8 mouse cellular contexts compared by ENCODE assay signal in genomic region chr3:54360897-54361296, GRCm38 (mm10). TPM values are rescaled to one million over a fixed set of nuclear protein-coding genes. Genes with fewer than 3 reads are reported as not detected.
DNase-seq lines count a peak whose midpoint lies in the region; ATAC-seq and TF ChIP-seq lines count a peak whose summit lies in the region.

TSS of gene Postn (plus strand) at chr3:54361109.

- no peak for ATAC-seq in forebrain, postnatal 0 days
- no peak for ATAC-seq in hindbrain, embryonic 16.5 days
- ATAC-seq in midbrain, embryonic 14.5 days (ENCODE audit: low FRiP score, low TSS enrichment), result no peak

- 57% methylated on average over 6 of the region's 6 CpGs for WGBS in forebrain, postnatal 0 days
- WGBS in hindbrain, embryonic 16.5 days, result 47% methylated on average over 6 of the region's 6 CpGs
- 51% methylated on average over 6 of the region's 6 CpGs for WGBS in midbrain, embryonic 14.5 days

- H3K27me3 ChIP-seq in forebrain, postnatal 0 days (ENCODE audit: insufficient read depth, low read length), result no peaks in the 10 kb centered on the region
- no peaks in the 10 kb centered on the region for H3K27me3 ChIP-seq in hindbrain, embryonic 16.5 days (replicated peaks; ENCODE audit: control insufficient read depth, insufficient read depth, low read length)
- H3K27me3 ChIP-seq in midbrain, embryonic 14.5 days (ENCODE audit: control insufficient read depth, insufficient read depth, low read length), result no peaks in the 10 kb centered on the region

- TF ChIP-seq CTCF in forebrain, postnatal 0 days (IDR thresholded peaks at IDR 0.05; ENCODE audit: low read depth), result no peak

- no peak within 1 kb of the TSS for H3K27ac ChIP-seq in forebrain, postnatal 0 days (ENCODE audit: low read depth, low read length)
- no peak within 1 kb of the TSS for H3K27ac ChIP-seq in hindbrain, embryonic 16.5 days (ENCODE audit: low read depth, low read length)
- no peak within 1 kb of the TSS for H3K27ac ChIP-seq in midbrain, embryonic 14.5 days (replicated peaks; ENCODE audit: low read depth, low read length)

- H3K4me1 ChIP-seq in forebrain, postnatal 0 days (ENCODE audit: insufficient read depth), result 0 out of 2 replicates have a peak, but pooled peaks cover 4% of the 10 kb centered on the region
- peaks cover 6% of the 10 kb centered on the region for H3K4me1 ChIP-seq in hindbrain, embryonic 16.5 days (ENCODE audit: control insufficient read depth, insufficient read depth, low read depth, low read length)
- no peaks in the 10 kb centered on the region for H3K4me1 ChIP-seq in midbrain, embryonic 14.5 days (ENCODE audit: control insufficient read depth, insufficient read depth, low read length)

- H3K4me2 ChIP-seq in forebrain, postnatal 0 days (ENCODE audit: low read depth), result no peak within 1 kb of the TSS
- no peak within 1 kb of the TSS for H3K4me2 ChIP-seq in hindbrain, embryonic 16.5 days (ENCODE audit: low read length)
- H3K4me2 ChIP-seq in midbrain, embryonic 14.5 days (ENCODE audit: low read length), result no peak within 1 kb of the TSS

- DNase-seq in testis, postnatal 10 days (ENCODE audit: low spot score), result peak; percentile 44
- no peak for DNase-seq in testis, postnatal 14 days (ENCODE audit: low spot score)
- no peak for DNase-seq in forebrain, postnatal 0 days
- no peak for DNase-seq in midbrain, embryonic 14.5 days
- DNase-seq in spleen, postnatal 14 days (ENCODE audit: low spot score in 2 of 2), result no peak
- DNase-seq in layer of hippocampus, postnatal 14 days (ENCODE audit: low spot score in 2 of 2), result no peak
- DNase-seq in left cerebral cortex, adult 11 months (ENCODE audit: low spot score), result no peak

- no peaks in the 10 kb centered on the region for H3K36me3 ChIP-seq in forebrain, postnatal 0 days (ENCODE audit: insufficient read depth)
- H3K36me3 ChIP-seq in hindbrain, embryonic 16.5 days (ENCODE audit: control insufficient read depth, insufficient read depth, low read length), result no peaks in the 10 kb centered on the region
- no peaks in the 10 kb centered on the region for H3K36me3 ChIP-seq in midbrain, embryonic 14.5 days (ENCODE audit: control insufficient read depth, insufficient read depth, low read length)

- H3K9ac ChIP-seq in forebrain, postnatal 0 days, result no peak within 1 kb of the TSS
- no peak within 1 kb of the TSS for H3K9ac ChIP-seq in hindbrain, embryonic 16.5 days (ENCODE audit: low read depth, low read length)
- no peak within 1 kb of the TSS for H3K9ac ChIP-seq in midbrain, embryonic 14.5 days (replicated peaks; ENCODE audit: low read length)

- no peaks in the 10 kb centered on the region for H3K9me3 ChIP-seq in forebrain, postnatal 0 days (ENCODE audit: low read length)
- no peaks in the 10 kb centered on the region for H3K9me3 ChIP-seq in hindbrain, embryonic 16.5 days (ENCODE audit: control insufficient read depth, low read length)
- H3K9me3 ChIP-seq in midbrain, embryonic 14.5 days (ENCODE audit: control insufficient read depth, low read length), result no peaks in the 10 kb centered on the region

- no peak within 1 kb of the TSS for H3K4me3 ChIP-seq in forebrain, postnatal 0 days (ENCODE audit: low read depth, low read length)
- H3K4me3 ChIP-seq in hindbrain, embryonic 16.5 days (ENCODE audit: low read length), result no peak within 1 kb of the TSS
- H3K4me3 ChIP-seq in midbrain, embryonic 14.5 days (replicated peaks; ENCODE audit: low read depth, low read length), result no peak within 1 kb of the TSS

RNA-seq across cellular contexts. Expression of gene Postn, which starts in this region (rescaled TPM):
- total RNA-seq in forebrain, postnatal 0 days (2014; rRNA removed), result 18.4 and 35.0 TPM in 2 replicates
- 10.4 and 16.3 TPM in 2 replicates for polyA plus RNA-seq in forebrain, postnatal 0 days (2015; fragmentation: Nextera tagmentation; extraction: Ambion mirVana)
- polyA plus RNA-seq in hindbrain, embryonic 16.5 days (2015; fragmentation: Nextera tagmentation; extraction: Ambion mirVana), result 27.1 and 49.5 TPM in 2 replicates
- polyA plus RNA-seq in midbrain, embryonic 14.5 days (2014; fragmentation: Nextera tagmentation; extraction: Ambion mirVana), result 2.8 and 13.1 TPM in 2 replicates
- 1 to 10 TPM; 2.5 to 4.0 TPM for total RNA-seq in layer of hippocampus, postnatal 14 days (2021)
